Mouse (Mus musculus) midbrain, embryonic 15.5 days (tissue): ENCODE results near the gene Gipc3. TPM values are rescaled to one million over a fixed set of nuclear protein-coding genes. Genes with fewer than 3 reads are reported as not detected.

ENCODE experiments used
- ATAC-seq: fragments of 200-750 bp; cut with Nextera tagmentation; replicated peaks from 2 replicates; pipeline ENCODE4 v1.8.0; 2017; ENCODE audit warnings: moderate TSS enrichment
- H3K27ac ChIP-seq: fragments of 300-500 bp; sonication (generic); 2 replicates; pipeline ENCODE4 v1.5.1; 2015; ENCODE audit warnings: mild to moderate bottlenecking, inconsistent platforms
- H3K27me3 ChIP-seq: fragments of 300-500 bp; sonication (generic); replicated peaks from 2 replicates; pipeline ENCODE4 v1.6.1; 2015; ENCODE audit warnings: inconsistent platforms
- H3K36me3 ChIP-seq: fragments of 300-500 bp; sonication (generic); replicated peaks from 2 replicates; pipeline ENCODE4 v1.6.1; 2015; ENCODE audit warnings: inconsistent platforms
- H3K4me1 ChIP-seq: fragments of 300-500 bp; sonication (generic); 2 replicates; pipeline ENCODE4 v1.6.1; 2015; ENCODE audit warnings: inconsistent platforms
- H3K4me2 ChIP-seq: fragments of 300-500 bp; sonication (generic); 2 replicates; pipeline ENCODE4 v1.6.1; 2015; ENCODE audit warnings: inconsistent platforms, mild to moderate bottlenecking, moderate library complexity
- H3K4me3 ChIP-seq: fragments of 300-500 bp; sonication (generic); 2 replicates; pipeline ENCODE4 v1.5.1; 2015; ENCODE audit warnings: mild to moderate bottlenecking, inconsistent platforms
- H3K9ac ChIP-seq: fragments of 300-500 bp; sonication (generic); 2 replicates; pipeline ENCODE4 v1.6.1; 2015; ENCODE audit warnings: mild to moderate bottlenecking, inconsistent platforms
- H3K9me3 ChIP-seq: fragments of 300-500 bp; sonication (generic); 2 replicates; pipeline ENCODE4 v1.6.1; 2016; ENCODE audit warnings: inconsistent platforms
- WGBS: fragments of 180-500 bp; shearing (Covaris S2); methylation state at CpG from one replicate; pipeline ENCODE4 v1.1.7; 2015; ENCODE audit warnings: mixed read lengths; 5-methylcytosine and 5-hydroxymethylcytosine counted together
- polyA plus RNA-seq: library from polyadenylated mRNA; unstranded; fragments of >200 nt; fragmentation: Nextera tagmentation; extraction: Ambion mirVana; gene quantifications from 2 replicates; pipeline ENCODE4 v1.2.1, GENCODE M21; 2015

Gipc3 gene
- polyA plus RNA-seq, 1 experiment from 2014 or later, result not detected

DNA sequence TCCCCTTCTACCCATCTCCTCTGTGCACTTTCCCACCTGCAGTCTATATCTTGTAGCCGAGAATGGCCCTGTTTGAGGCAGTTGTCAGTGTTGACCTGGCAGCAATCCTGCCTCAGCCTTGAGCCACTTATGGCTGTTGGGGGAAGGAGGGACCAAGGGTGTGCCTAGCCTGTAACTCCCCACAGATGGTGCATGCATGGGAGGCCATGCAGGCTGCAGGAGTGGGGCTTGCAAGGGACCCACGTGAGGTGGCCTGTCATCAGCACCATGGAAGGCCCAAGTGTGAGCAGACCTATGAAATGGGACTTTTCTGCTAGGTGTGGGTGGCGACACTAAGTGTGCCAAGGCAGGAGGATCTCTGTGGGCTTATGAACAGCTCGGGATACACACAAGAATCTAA, 22.0 kb upstream of the Gipc3 start:
- peaks cover 30% of the 10 kb centered on the region for H3K4me1 ChIP-seq
- no peaks in the 10 kb centered on the region for H3K9me3 ChIP-seq
- no peak overlapping the region for H3K27ac ChIP-seq
- peaks cover 31% of the 10 kb centered on the region for H3K36me3 ChIP-seq
- H3K9ac ChIP-seq, result no peak overlapping the region
- no peak; the same call in 1 of the 2 replicates for ATAC-seq
- peaks cover 13% of the 10 kb centered on the region for H3K27me3 ChIP-seq
- no peak overlapping the region for H3K4me2 ChIP-seq
- H3K4me3 ChIP-seq, result no peak overlapping the region
- 33% methylated on average over 4 of the region's 4 CpGs for WGBS

DNA sequence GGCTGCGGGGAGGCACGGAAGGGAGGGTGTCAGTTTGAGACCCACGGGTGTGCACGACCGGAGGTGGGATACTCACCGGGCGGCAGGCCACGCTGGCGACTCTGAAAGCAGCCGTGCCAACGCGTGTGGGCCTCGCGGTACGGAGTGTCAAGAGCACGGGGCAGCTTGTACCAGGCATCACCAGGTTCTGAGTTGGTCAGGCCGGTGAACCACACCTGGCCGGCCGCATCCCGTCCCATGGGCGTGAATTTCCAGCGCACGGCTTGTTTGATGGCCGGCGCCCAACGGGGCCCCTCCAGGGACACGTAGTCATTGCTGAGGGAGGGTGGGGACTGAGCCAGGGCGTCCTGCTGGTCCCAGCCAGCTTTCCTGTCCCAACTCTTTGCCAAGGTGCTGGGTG, 21.6 kb upstream of the Gipc3 start:
- peak overlapping the region; percentile 17 for H3K4me3 ChIP-seq
- no peak; the same call in 1 of the 2 replicates for ATAC-seq
- peaks cover 27% of the 10 kb centered on the region for H3K36me3 ChIP-seq
- H3K27ac ChIP-seq, result no peak overlapping the region
- H3K27me3 ChIP-seq, result peaks cover 13% of the 10 kb centered on the region
- peak overlapping the region; percentile 23; the same call in 1 of the 2 replicates for H3K9ac ChIP-seq
- H3K4me2 ChIP-seq, result peak overlapping the region; percentile 45
- H3K4me1 ChIP-seq, result peaks cover 30% of the 10 kb centered on the region
- no peaks in the 10 kb centered on the region for H3K9me3 ChIP-seq
- WGBS, result 11% methylated on average over 28 of the region's 28 CpGs

DNA sequence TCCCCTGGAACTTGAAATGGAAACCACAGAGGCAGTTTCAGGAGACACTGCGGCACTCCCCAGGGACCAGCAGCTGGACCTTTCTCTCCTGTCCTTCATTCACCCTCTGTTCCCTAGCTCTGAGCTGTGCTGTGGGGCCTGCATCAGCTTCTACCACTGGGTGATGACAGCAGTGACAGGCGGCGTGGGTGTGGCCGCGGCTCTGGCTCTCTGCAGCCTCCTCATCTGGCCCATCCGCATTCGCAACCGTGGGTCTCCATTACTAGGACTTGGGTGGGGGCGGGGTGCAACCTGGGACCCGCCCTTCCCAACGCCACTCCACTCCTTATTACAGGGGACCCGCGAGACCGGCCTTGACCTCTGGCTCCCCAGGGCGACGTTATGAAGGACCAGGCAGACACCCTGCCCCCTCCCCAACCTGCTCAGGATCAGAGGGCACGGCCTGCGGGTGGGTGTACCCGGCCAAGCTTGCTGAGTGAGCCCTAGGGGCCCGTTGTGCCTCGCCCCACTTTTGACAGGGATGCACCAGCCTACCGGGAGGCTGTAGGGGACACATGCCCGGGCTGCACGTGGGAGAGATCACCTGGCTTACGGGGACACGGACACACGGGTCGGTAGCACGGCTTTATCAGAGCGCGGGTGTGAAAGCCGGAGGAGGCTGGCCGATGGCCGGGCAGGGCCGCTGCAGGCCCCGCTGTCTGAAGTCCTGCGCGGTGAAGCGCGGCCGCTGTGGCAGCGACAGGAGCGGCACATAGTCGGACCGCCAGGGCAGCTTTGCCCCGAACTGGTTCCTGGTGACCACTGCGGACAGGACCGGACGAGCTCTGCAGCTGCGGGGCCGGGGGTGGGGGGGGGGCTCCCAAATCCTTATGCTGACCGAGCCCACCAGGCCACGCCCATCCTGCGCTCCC, 20.6 kb upstream of the Gipc3 start:
- H3K4me1 ChIP-seq, result peaks cover 33% of the 10 kb centered on the region
- no peak for ATAC-seq

DNA sequence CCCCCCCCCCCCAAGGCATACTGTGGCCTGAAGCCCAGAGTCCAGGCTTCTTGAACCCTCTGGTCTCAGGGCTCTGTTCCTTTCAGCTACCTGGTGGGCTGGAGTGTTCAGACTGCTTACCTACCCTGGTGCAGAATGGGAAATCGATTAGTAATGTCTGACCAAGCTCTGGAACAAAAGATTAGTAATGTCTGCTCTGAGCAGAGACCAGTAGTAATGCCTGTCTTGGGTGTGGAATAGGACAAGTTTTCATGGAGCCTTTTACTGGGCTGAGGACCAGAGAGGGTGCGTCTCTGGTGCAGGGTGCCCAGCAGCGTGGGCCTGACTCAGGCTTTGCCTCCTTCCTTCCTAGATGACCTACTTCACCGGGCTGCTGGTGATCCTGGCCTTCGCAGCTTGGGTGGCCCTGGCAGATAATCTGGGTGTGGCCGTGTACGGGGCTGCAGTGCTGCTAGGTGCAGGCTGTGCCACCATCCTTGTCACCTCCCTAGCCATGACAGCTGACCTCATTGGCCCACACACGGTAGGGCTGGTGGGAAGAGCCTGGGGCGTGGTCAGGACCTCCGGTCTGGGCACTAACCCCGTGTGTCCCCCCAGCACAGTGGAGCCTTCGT, 19.4 kb upstream of the Gipc3 start:
- Histone ChIP-seq H3K27ac (no peak overlapping the region), H3K36me3 (peaks cover 6% of the 10 kb centered on the region), H3K9me3 (no peaks in the 10 kb centered on the region), H3K4me1 (peaks cover 45% of the 10 kb centered on the region), H3K4me2 (no peak overlapping the region), H3K27me3 (peaks cover 13% of the 10 kb centered on the region), H3K4me3 (no peak overlapping the region), H3K9ac (no peak overlapping the region)
- ATAC-seq, result no peak
- WGBS, result 76% methylated on average over 12 of the region's 12 CpGs

More for the DNA sequence above, 20.6 kb upstream of the Gipc3 start:
- peaks cover 13% of the 10 kb centered on the region for H3K27me3 ChIP-seq
- no peaks in the 10 kb centered on the region for H3K9me3 ChIP-seq
- peaks cover 17% of the 10 kb centered on the region for H3K36me3 ChIP-seq
- WGBS, result 16% methylated on average over 54 of the region's 54 CpGs
- H3K4me2 ChIP-seq, result peak overlapping the region; percentile 45
- H3K27ac ChIP-seq, result no peak overlapping the region
- H3K9ac ChIP-seq, result peak overlapping the region; percentile 19
- peak overlapping the region; percentile 17 for H3K4me3 ChIP-seq

DNA sequence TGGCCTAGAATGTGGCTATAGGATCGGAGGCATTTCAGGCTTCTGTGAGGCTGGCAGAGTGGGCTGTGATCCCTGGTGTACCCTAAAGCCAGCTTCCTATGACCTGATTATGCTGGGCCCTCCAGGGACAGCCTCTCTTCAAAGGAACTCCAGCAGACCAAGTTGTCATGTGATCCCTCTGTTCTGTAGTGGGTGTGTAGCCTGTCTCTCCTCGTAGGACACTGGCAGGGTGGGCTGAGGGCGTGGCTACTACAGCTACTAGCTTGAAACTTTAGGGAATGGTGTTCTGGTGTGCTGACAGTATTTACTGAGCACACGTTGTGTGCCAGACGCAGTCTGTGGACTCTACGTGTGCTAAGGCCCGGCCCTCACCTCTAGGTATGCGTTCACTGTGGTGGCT, 17.7 kb upstream of the Gipc3 start:
- Histone ChIP-seq H3K36me3 (no peaks in the 10 kb centered on the region), H3K4me3 (no peak overlapping the region), H3K4me2 (no peak overlapping the region), H3K27ac (no peak overlapping the region), H3K9me3 (no peaks in the 10 kb centered on the region), H3K9ac (no peak overlapping the region), H3K4me1 (peaks cover 50% of the 10 kb centered on the region), H3K27me3 (peaks cover 13% of the 10 kb centered on the region)
- WGBS, result 68% methylated on average over 8 of the region's 8 CpGs
- no peak for ATAC-seq

DNA sequence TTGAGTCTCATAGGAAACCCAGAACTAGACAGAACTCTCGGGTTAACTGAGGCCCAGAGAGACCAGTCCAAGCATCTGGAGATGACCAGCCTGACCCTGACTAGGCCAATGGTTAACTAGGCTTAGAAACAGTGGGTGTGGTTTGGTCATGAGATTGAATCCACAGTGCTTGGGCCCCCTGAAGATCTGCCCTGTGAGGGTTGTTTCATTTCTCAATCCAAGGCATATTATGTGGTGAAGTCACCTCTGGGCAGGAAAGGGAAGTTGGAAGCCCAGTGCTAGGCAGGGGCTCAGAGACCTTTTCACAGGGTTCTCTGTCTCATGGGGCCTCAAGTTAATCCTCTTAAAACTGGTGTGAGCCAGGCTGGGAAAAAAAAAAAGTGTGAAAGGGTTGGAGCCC, 15.8 kb upstream of the Gipc3 start:
- no peaks in the 10 kb centered on the region for H3K9me3 ChIP-seq
- no peaks in the 10 kb centered on the region for H3K36me3 ChIP-seq
- H3K27me3 ChIP-seq, result peaks cover 10% of the 10 kb centered on the region
- no peak overlapping the region for H3K4me3 ChIP-seq
- ATAC-seq, result no peak
- peaks cover 36% of the 10 kb centered on the region for H3K4me1 ChIP-seq
- peak overlapping the region; percentile 82; the same call in 1 of the 2 replicates for H3K9ac ChIP-seq
- H3K4me2 ChIP-seq, result peak overlapping the region; percentile 97; the same call in 1 of the 2 replicates
- WGBS, result 56% methylated on average over 1 of the region's 1 CpGs
- no peak overlapping the region for H3K27ac ChIP-seq

DNA sequence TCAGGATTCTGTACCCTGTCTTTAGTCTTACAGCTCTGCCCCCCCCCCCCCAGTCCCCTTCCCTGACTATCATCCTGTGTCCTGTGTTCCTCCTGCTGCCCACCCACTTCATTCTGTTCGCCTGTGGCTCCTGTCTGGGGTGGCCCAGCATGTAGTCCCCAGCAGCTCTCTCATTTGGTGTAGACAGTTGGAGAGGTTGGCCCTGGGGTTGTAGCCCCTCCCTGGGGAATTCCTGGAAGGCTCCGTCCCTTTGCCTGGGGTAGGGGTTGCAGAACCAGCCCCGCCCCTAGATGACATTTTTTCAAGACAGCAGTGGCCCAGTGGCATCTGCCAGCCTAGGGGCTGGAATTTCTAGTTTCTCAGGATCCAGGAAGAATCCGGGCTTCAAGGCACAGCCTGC, 15.1 kb upstream of the Gipc3 start:
- WGBS, result 28% methylated on average over 4 of the region's 4 CpGs

DNA sequence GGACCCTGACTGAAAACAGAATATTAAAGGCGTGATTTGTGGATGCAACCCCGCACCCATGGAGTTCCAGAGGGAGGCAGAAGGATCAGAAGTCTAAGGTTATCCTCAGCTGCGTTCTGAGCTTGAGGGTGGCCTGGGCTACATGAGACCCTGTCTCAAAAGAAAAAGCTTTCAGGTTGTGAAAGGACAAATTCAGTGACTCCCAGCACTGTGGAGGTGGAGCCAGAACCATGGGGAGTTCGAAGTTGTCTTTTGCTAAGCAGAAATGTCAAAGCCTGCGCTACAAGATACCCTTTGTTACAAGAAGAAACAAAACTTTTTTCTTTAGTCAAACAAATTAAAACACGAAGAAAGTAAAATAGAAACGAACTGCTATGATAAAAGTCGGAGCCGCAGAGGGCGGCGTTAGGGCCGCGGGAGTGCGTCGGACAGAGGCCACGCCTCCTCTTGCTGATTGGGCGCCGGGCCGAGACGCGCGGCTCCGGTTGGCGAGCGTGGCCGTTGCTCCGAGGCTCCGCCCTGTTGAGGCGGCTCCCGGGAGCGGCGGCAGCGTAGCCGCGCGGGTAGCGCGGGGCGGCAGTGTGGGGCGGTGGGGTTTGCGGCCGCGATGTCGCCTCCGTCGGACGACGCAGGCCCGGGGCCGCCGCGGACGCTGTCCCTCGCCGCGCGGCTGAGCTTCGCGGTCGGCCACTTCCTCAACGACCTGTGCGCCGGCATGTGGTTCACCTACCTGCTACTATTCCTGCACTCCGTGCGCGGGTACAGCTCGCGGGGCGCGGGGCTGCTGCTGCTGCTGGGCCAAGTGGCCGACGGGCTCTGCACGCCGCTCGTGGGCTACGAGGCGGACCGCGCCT, 14.2 kb upstream of the Gipc3 start, which contains the start of gene Mfsd12:
Gene Mfsd12, plus strand, starts transcription at position 501 of the 854 bp plus-strand sequence.
- Histone ChIP-seq H3K4me1 (peaks cover 28% of the 10 kb centered on the region), H3K4me2 (peak within 1 kb of the TSS; percentile 97), H3K4me3 (peak within 1 kb of the TSS; percentile 94), H3K36me3 (no peaks in the 10 kb centered on the region), H3K9me3 (no peaks in the 10 kb centered on the region), H3K9ac (peak within 1 kb of the TSS; percentile 82), H3K27ac (peak within 1 kb of the TSS; percentile 62; the same call in 1 of the 2 replicates), H3K27me3 (no peaks in the 10 kb centered on the region)
- WGBS, result 2% methylated on average over 65 of the region's 79 CpGs
- ATAC-seq, result peak; percentile 93

More for the DNA sequence above, 15.1 kb upstream of the Gipc3 start:
- ATAC-seq, result peak; percentile 9; the same call in 1 of the 2 replicates
- Histone ChIP-seq H3K4me2 (peak overlapping the region; percentile 97), H3K4me1 (peaks cover 30% of the 10 kb centered on the region), H3K36me3 (no peaks in the 10 kb centered on the region), H3K4me3 (peak overlapping the region; percentile 94), H3K9me3 (no peaks in the 10 kb centered on the region), H3K27me3 (peaks cover 3% of the 10 kb centered on the region), H3K9ac (peak overlapping the region; percentile 82), H3K27ac (no peak overlapping the region)

DNA sequence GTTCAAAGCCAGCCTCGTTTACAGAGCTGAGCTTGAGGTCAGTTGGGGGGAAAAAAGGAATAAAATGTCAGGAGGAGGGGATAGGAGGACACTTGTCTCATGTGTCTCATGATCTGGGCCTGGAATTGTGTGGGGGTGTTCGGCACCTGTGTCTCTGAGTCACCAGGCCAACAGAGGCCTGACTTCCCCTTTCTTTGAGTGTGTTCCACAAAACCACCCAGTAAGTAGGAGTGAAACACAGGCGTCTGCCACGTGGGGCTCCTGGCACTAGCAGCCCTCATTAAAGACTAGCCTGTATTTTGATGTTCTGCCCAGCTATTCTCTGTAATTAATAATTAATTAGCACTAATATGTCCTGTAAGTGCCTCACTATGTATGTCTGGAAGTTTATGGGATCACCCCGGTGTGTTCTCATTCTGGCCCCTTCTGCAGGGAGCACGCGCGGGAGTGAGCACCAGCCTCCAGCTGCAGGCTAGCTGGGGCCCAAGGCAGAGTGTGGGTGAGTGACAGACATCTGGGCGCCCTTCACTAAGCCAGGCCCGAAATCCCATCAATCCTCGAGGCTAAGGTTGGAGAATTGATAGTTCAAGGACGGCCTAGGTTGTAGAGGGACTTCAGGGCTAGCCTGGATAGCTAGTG, 13.4 kb upstream of the Gipc3 start:
- peaks cover 28% of the 10 kb centered on the region for H3K4me1 ChIP-seq
- H3K36me3 ChIP-seq, result no peaks in the 10 kb centered on the region
- H3K27me3 ChIP-seq, result no peaks in the 10 kb centered on the region
- H3K4me2 ChIP-seq, result peak overlapping the region; percentile 97; the same call in 1 of the 2 replicates
- ATAC-seq, result 0 out of 2 replicates have a peak, but pooled peaks have one; percentile 1
- no peak overlapping the region for H3K9ac ChIP-seq
- H3K9me3 ChIP-seq, result no peaks in the 10 kb centered on the region
- H3K4me3 ChIP-seq, result peak overlapping the region; percentile 94; the same call in 1 of the 2 replicates
- no peak overlapping the region for H3K27ac ChIP-seq
- 53% methylated on average over 12 of the region's 12 CpGs for WGBS

DNA sequence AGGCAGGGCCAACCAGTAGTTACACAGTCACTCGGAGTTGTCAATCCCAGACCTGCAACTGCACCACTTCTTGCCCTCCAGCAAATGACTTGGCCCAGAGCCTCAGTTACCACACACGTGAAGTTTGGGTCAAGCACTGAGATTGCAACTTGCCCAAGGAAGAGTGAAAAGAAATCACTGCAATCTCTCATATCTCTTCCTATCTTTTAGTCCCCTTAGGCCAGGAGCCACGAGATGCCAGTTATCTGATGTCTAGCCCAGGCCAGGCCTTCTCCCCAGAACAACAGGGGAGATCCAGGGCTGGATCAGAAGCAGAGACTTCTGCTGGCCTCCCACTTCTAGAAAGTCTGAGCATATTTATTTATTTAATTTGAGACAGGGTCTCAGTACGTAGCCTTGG, 12.5 kb upstream of the Gipc3 start:
- WGBS, result 85% methylated on average over 4 of the region's 4 CpGs
- H3K4me2 ChIP-seq, result no peak overlapping the region
- no peaks in the 10 kb centered on the region for H3K27me3 ChIP-seq
- no peak for ATAC-seq
- no peak overlapping the region for H3K9ac ChIP-seq
- no peaks in the 10 kb centered on the region for H3K9me3 ChIP-seq
- no peak overlapping the region for H3K4me3 ChIP-seq
- peaks cover 24% of the 10 kb centered on the region for H3K4me1 ChIP-seq
- no peak overlapping the region for H3K27ac ChIP-seq
- no peaks in the 10 kb centered on the region for H3K36me3 ChIP-seq

DNA sequence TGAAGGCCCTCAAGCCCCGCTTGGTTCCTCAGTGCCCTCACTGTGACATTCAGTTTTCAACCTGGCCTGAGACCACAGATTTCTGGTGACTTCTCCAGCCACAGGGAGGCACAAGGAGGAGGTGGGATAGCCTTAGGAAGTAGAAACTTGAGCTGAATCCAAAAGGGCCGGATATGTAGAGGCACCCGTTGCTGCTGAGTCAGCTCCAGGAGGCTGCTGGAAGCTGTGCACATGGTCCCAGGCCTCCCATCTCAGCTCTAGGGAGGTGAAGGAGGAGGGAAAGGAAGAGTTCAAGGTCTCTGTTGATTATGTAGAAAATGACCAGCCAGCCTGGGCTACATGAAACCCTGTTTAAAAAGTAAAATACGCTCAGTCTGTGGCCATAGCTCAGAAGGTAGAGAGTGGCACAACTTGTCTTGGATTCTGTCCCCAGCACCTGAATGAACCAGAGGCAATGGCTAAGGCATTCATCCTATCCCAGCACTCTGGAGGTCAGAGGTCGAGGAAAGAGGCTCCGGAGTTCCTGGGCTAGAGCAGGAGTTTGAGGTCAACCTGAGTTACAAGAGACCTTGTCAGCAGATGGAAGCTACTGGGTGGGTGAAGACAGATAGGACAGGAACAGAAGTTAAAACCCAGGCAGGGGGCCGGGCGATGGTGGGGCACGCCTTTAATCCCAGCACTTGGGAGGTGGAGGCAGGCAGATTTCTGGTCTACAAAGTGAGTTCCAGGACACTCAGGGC, 11.8 kb upstream of the Gipc3 start:
- no peak for ATAC-seq
- Histone ChIP-seq H3K4me2 (no peak overlapping the region), H3K27ac (no peak overlapping the region), H3K9ac (no peak overlapping the region), H3K36me3 (no peaks in the 10 kb centered on the region), H3K4me3 (no peak overlapping the region), H3K4me1 (peaks cover 25% of the 10 kb centered on the region), H3K9me3 (no peaks in the 10 kb centered on the region), H3K27me3 (no peaks in the 10 kb centered on the region)
- WGBS, result 63% methylated on average over 9 of the region's 9 CpGs
